Comparison of ENCODE assay signal across 8 mouse cellular contexts in genomic region chr2:104096256-104096655, GRCm38 (mm10). TPM values are rescaled to one million over a fixed set of nuclear protein-coding genes. Genes with fewer than 3 reads are reported as not detected.
DNase-seq lines count a peak whose midpoint lies in the region; ATAC-seq and TF ChIP-seq lines count a peak whose summit lies in the region.

No protein-coding gene starts in this region.

- peak overlapping the region; percentile 58 for H3K9ac ChIP-seq in lung, embryonic 14.5 days
- peak overlapping the region; percentile 47 for H3K9ac ChIP-seq in embryonic facial prominence, embryonic 15.5 days
- H3K9ac ChIP-seq in limb, embryonic 12.5 days (replicated peaks), result peak overlapping the region; percentile 55

- TF ChIP-seq CTCF in lung, embryonic 14.5 days (IDR thresholded peaks at IDR 0.05; ENCODE audit: low read depth), result no peak

- no peaks in the 10 kb centered on the region for H3K36me3 ChIP-seq in lung, embryonic 14.5 days (ENCODE audit: insufficient read depth)
- no peaks in the 10 kb centered on the region for H3K36me3 ChIP-seq in embryonic facial prominence, embryonic 15.5 days
- no peaks in the 10 kb centered on the region for H3K36me3 ChIP-seq in limb, embryonic 12.5 days

- H3K27ac ChIP-seq in lung, embryonic 14.5 days (ENCODE audit: low read depth), result peak overlapping the region; percentile 84
- H3K27ac ChIP-seq in embryonic facial prominence, embryonic 15.5 days (replicated peaks), result peak overlapping the region; percentile 55
- peak overlapping the region; percentile 72 for H3K27ac ChIP-seq in limb, embryonic 12.5 days

- H3K4me3 ChIP-seq in lung, embryonic 14.5 days (ENCODE audit: low read depth, low read length), result peak overlapping the region; percentile 50
- peak overlapping the region; percentile 49 for H3K4me3 ChIP-seq in embryonic facial prominence, embryonic 15.5 days (replicated peaks)
- H3K4me3 ChIP-seq in limb, embryonic 12.5 days (replicated peaks), result peak overlapping the region; percentile 48

- H3K4me2 ChIP-seq in lung, embryonic 14.5 days, result peak overlapping the region; percentile 80
- H3K4me2 ChIP-seq in embryonic facial prominence, embryonic 15.5 days (replicated peaks), result peak overlapping the region; percentile 63
- H3K4me2 ChIP-seq in limb, embryonic 12.5 days, result peak overlapping the region; percentile 58

- H3K9me3 ChIP-seq in lung, embryonic 14.5 days (ENCODE audit: low read depth, low read length), result no peaks in the 10 kb centered on the region
- H3K9me3 ChIP-seq in embryonic facial prominence, embryonic 15.5 days (replicated peaks), result no peaks in the 10 kb centered on the region
- no peaks in the 10 kb centered on the region for H3K9me3 ChIP-seq in limb, embryonic 12.5 days

- DNase-seq in lung, embryonic 14.5 days, result no peak
- DNase-seq in lung, postnatal 25 days (ENCODE audit: low spot score), result no peak
- peak; percentile 18 for DNase-seq in retina, embryonic 14.5 days (ENCODE audit: low spot score)
- DNase-seq in ovary, adult 18-20 months (ENCODE audit: low spot score), result no peak
- no peak for DNase-seq in adrenal gland, postnatal 25 days

- WGBS in lung, embryonic 14.5 days, result 40% methylated on average over 10 of the region's 10 CpGs
- WGBS in embryonic facial prominence, embryonic 15.5 days, result 43% methylated on average over 10 of the region's 10 CpGs
- 52% methylated on average over 10 of the region's 10 CpGs for WGBS in limb, embryonic 12.5 days

- no peaks in the 10 kb centered on the region for H3K27me3 ChIP-seq in lung, embryonic 14.5 days (ENCODE audit: insufficient read depth, low read length)
- no peaks in the 10 kb centered on the region for H3K27me3 ChIP-seq in embryonic facial prominence, embryonic 15.5 days
- no peaks in the 10 kb centered on the region for H3K27me3 ChIP-seq in limb, embryonic 12.5 days

- ATAC-seq in lung, embryonic 14.5 days (ENCODE audit: insufficient read depth), result peak; percentile 6; the same call in 1 of the 2 replicates
- ATAC-seq in embryonic facial prominence, embryonic 15.5 days (ENCODE audit: insufficient number of reproducible peaks, low FRiP score, low TSS enrichment, low read depth), result no peak
- ATAC-seq in limb, embryonic 12.5 days (ENCODE audit: insufficient number of reproducible peaks, insufficient read depth, low FRiP score, low TSS enrichment, low read depth), result no peak
- no peak for ATAC-seq in megakaryocyte progenitor cell, adult 5-6 weeks (replicated peaks; ENCODE audit: poor library complexity)

- H3K4me1 ChIP-seq in lung, embryonic 14.5 days (ENCODE audit: insufficient read depth), result 0 out of 2 replicates have a peak, but pooled peaks cover 6% of the 10 kb centered on the region
- H3K4me1 ChIP-seq in embryonic facial prominence, embryonic 15.5 days, result peaks cover 11% of the 10 kb centered on the region
- H3K4me1 ChIP-seq in limb, embryonic 12.5 days (replicated peaks), result peaks cover 12% of the 10 kb centered on the region

RNA-seq across cellular contexts. Expression of gene Cd59a, which starts 0.7 kb away (rescaled TPM):
- polyA plus RNA-seq in lung, embryonic 14.5 days (2014; fragmentation: Nextera tagmentation; extraction: Ambion mirVana), result 17.8 and 18.4 TPM in 2 replicates
- 23.6 and 27.4 TPM in 2 replicates for polyA plus RNA-seq in embryonic facial prominence, embryonic 15.5 days (2015; fragmentation: Nextera tagmentation; extraction: Ambion mirVana)
- polyA plus RNA-seq in limb, embryonic 12.5 days (2016; fragmentation: Nextera tagmentation; extraction: Ambion mirVana), result 17.3 and 20.1 TPM in 2 replicates
- total RNA-seq in megakaryocyte progenitor cell, adult 5-6 weeks (2015), result 4.0 and 7.8 TPM in 2 replicates
- 1.8 and 4.9 TPM in 2 replicates for total RNA-seq in megakaryocyte progenitor cell, adult 5-6 weeks (2017)
- 63.6 and 68.6 TPM in 2 replicates for total RNA-seq in adrenal gland, postnatal 25 days (2021)

RNA-seq across cellular contexts. Expression of gene A930018P22Rik, which starts 26.3 kb away (rescaled TPM):
- not detected in 2 replicates for polyA plus RNA-seq in lung, embryonic 14.5 days (2014; fragmentation: Nextera tagmentation; extraction: Ambion mirVana)
- polyA plus RNA-seq in embryonic facial prominence, embryonic 15.5 days (2015; fragmentation: Nextera tagmentation; extraction: Ambion mirVana), result 0.21 TPM in 1 of 2 replicates, not detected in the other
- not detected in 2 replicates for polyA plus RNA-seq in limb, embryonic 12.5 days (2016; fragmentation: Nextera tagmentation; extraction: Ambion mirVana)
- total RNA-seq in megakaryocyte progenitor cell, adult 5-6 weeks (2015), result not detected in 2 replicates
- total RNA-seq in megakaryocyte progenitor cell, adult 5-6 weeks (2017), result not detected in 2 replicates
- 0.79 and 2.4 TPM in 2 replicates for total RNA-seq in adrenal gland, postnatal 25 days (2021)

RNA-seq across cellular contexts. Expression of gene Cd59b, which starts 26.6 kb away (rescaled TPM):
- 2.8 and 4.5 TPM in 2 replicates for polyA plus RNA-seq in lung, embryonic 14.5 days (2014; fragmentation: Nextera tagmentation; extraction: Ambion mirVana)
- 5.5 and 6.1 TPM in 2 replicates for polyA plus RNA-seq in embryonic facial prominence, embryonic 15.5 days (2015; fragmentation: Nextera tagmentation; extraction: Ambion mirVana)
- polyA plus RNA-seq in limb, embryonic 12.5 days (2016; fragmentation: Nextera tagmentation; extraction: Ambion mirVana), result 3.4 and 4.2 TPM in 2 replicates
- total RNA-seq in megakaryocyte progenitor cell, adult 5-6 weeks (2015), result 1.1 and 2.2 TPM in 2 replicates
- 0.62 and 4.1 TPM in 2 replicates for total RNA-seq in megakaryocyte progenitor cell, adult 5-6 weeks (2017)
- 6.4 and 11.2 TPM in 2 replicates for total RNA-seq in adrenal gland, postnatal 25 days (2021)

RNA-seq across cellular contexts. Expression of gene Gm10799, which starts 27.9 kb away (rescaled TPM):
- polyA plus RNA-seq in lung, embryonic 14.5 days (2014; fragmentation: Nextera tagmentation; extraction: Ambion mirVana), result not detected in 2 replicates
- not detected in 2 replicates for polyA plus RNA-seq in embryonic facial prominence, embryonic 15.5 days (2015; fragmentation: Nextera tagmentation; extraction: Ambion mirVana)
- not detected in 2 replicates for polyA plus RNA-seq in limb, embryonic 12.5 days (2016; fragmentation: Nextera tagmentation; extraction: Ambion mirVana)
- total RNA-seq in megakaryocyte progenitor cell, adult 5-6 weeks (2015), result not detected in 2 replicates
- not detected in 2 replicates for total RNA-seq in megakaryocyte progenitor cell, adult 5-6 weeks (2017)
- not detected in 2 replicates for total RNA-seq in adrenal gland, postnatal 25 days (2021)

RNA-seq across cellular contexts. Expression of gene Gm10912, which starts 30.6 kb away (rescaled TPM):
- not detected in 2 replicates for polyA plus RNA-seq in lung, embryonic 14.5 days (2014; fragmentation: Nextera tagmentation; extraction: Ambion mirVana)
- polyA plus RNA-seq in embryonic facial prominence, embryonic 15.5 days (2015; fragmentation: Nextera tagmentation; extraction: Ambion mirVana), result 0.09 TPM in 1 of 2 replicates, not detected in the other
- polyA plus RNA-seq in limb, embryonic 12.5 days (2016; fragmentation: Nextera tagmentation; extraction: Ambion mirVana), result not detected in 2 replicates
- not detected in 2 replicates for total RNA-seq in megakaryocyte progenitor cell, adult 5-6 weeks (2015)
- total RNA-seq in megakaryocyte progenitor cell, adult 5-6 weeks (2017), result 0.04 and 0.24 TPM in 2 replicates
- 0.55 TPM in 1 of 2 replicates, not detected in the other for total RNA-seq in adrenal gland, postnatal 25 days (2021)
